In genomic region chr5:114897374-114897793, GRCm38 (mm10) we compare ENCODE assay signal across 8 mouse cellular contexts. TPM values are rescaled to one million over a fixed set of nuclear protein-coding genes. Genes with fewer than 3 reads are reported as not detected.
DNase-seq lines count a peak whose midpoint lies in the region; ATAC-seq and TF ChIP-seq lines count a peak whose summit lies in the region.

No protein-coding gene starts in this region.

- peak overlapping the region; percentile 52 for H3K4me3 ChIP-seq in liver, adult 2 months (ENCODE audit: insufficient read depth, low read depth, low read length)
- H3K4me3 ChIP-seq in embryonic facial prominence, embryonic 13.5 days: peak overlapping the region; percentile 18
- no peak overlapping the region for H3K4me3 ChIP-seq in hindbrain, embryonic 12.5 days
- H3K4me3 ChIP-seq in limb, embryonic 13.5 days: 0 out of 2 replicates have a peak overlapping the region, but pooled peaks have one; percentile 2
- no peak overlapping the region for H3K4me3 ChIP-seq in midbrain, postnatal 0 days (ENCODE audit: low read depth, low read length)

- peak; percentile 30 for DNase-seq in liver, adult 2 months (ENCODE audit: extremely low read depth, low read depth, low spot score)
- DNase-seq in liver: no peak
- DNase-seq in midbrain, postnatal 0 days (ENCODE audit: low spot score): no peak
- no peak for DNase-seq in embryo, embryonic 9.5 days (ENCODE audit: extremely low spot score)
- DNase-seq in cerebellum, adult 8-10 months: no peak

- ATAC-seq in embryonic facial prominence, embryonic 13.5 days (ENCODE audit: insufficient number of reproducible peaks, insufficient read depth, low FRiP score, low TSS enrichment, low read depth): no peak
- ATAC-seq in hindbrain, embryonic 12.5 days (ENCODE audit: low FRiP score): no peak
- ATAC-seq in limb, embryonic 13.5 days (ENCODE audit: low FRiP score, low read depth): no peak
- no peak for ATAC-seq in midbrain, postnatal 0 days (ENCODE audit: low FRiP score)

- no peaks in the 10 kb centered on the region for H3K36me3 ChIP-seq in liver, adult 2 months (ENCODE audit: control insufficient read depth, insufficient read depth, low read length)
- no peaks in the 10 kb centered on the region for H3K36me3 ChIP-seq in embryonic facial prominence, embryonic 13.5 days
- no peaks in the 10 kb centered on the region for H3K36me3 ChIP-seq in hindbrain, embryonic 12.5 days
- no peaks in the 10 kb centered on the region for H3K36me3 ChIP-seq in limb, embryonic 13.5 days
- no peaks in the 10 kb centered on the region for H3K36me3 ChIP-seq in midbrain, postnatal 0 days (ENCODE audit: insufficient read depth, low read length)

- no peaks in the 10 kb centered on the region for H3K79me2 ChIP-seq in liver, adult 2 months (ENCODE audit: control insufficient read depth, insufficient read depth, low read length)

- no peak for TF ChIP-seq CTCF in liver, adult 2 months (IDR thresholded peaks at IDR 0.05; ENCODE audit: low read depth, low read length)
- TF ChIP-seq CTCF in midbrain, postnatal 0 days (IDR thresholded peaks at IDR 0.05): no peak

- peak overlapping the region; percentile 76 for H3K27ac ChIP-seq in liver, adult 2 months (replicated peaks; ENCODE audit: insufficient read depth, low read depth, low read length)
- H3K27ac ChIP-seq in embryonic facial prominence, embryonic 13.5 days: no peak overlapping the region
- no peak overlapping the region for H3K27ac ChIP-seq in hindbrain, embryonic 12.5 days
- no peak overlapping the region for H3K27ac ChIP-seq in limb, embryonic 13.5 days
- H3K27ac ChIP-seq in midbrain, postnatal 0 days (ENCODE audit: low read depth, low read length): no peak overlapping the region

- no peaks in the 10 kb centered on the region for H3K9me3 ChIP-seq in embryonic facial prominence, embryonic 13.5 days
- no peaks in the 10 kb centered on the region for H3K9me3 ChIP-seq in hindbrain, embryonic 12.5 days (replicated peaks)
- no peaks in the 10 kb centered on the region for H3K9me3 ChIP-seq in limb, embryonic 13.5 days
- H3K9me3 ChIP-seq in midbrain, postnatal 0 days (ENCODE audit: low read length): no peaks in the 10 kb centered on the region

- no peaks in the 10 kb centered on the region for H3K4me1 ChIP-seq in liver, adult 2 months (ENCODE audit: control insufficient read depth, insufficient read depth, low read length)
- peaks cover 9% of the 10 kb centered on the region for H3K4me1 ChIP-seq in embryonic facial prominence, embryonic 13.5 days
- H3K4me1 ChIP-seq in hindbrain, embryonic 12.5 days: peaks cover 6% of the 10 kb centered on the region; the same call in 1 of the 2 replicates
- no peaks in the 10 kb centered on the region; the same call in none of the 2 replicates for H3K4me1 ChIP-seq in limb, embryonic 13.5 days
- H3K4me1 ChIP-seq in midbrain, postnatal 0 days (ENCODE audit: insufficient read depth, low read length): no peaks in the 10 kb centered on the region

- peak overlapping the region; percentile 65 for H3K9ac ChIP-seq in liver, adult 2 months (ENCODE audit: low read depth, low read length)
- H3K9ac ChIP-seq in embryonic facial prominence, embryonic 13.5 days: peak overlapping the region; percentile 61
- no peak overlapping the region for H3K9ac ChIP-seq in hindbrain, embryonic 12.5 days
- H3K9ac ChIP-seq in limb, embryonic 13.5 days: no peak overlapping the region
- no peak overlapping the region for H3K9ac ChIP-seq in midbrain, postnatal 0 days (replicated peaks; ENCODE audit: low read length, poor library complexity, severe bottlenecking)

- no peaks in the 10 kb centered on the region for H3K27me3 ChIP-seq in liver, adult 2 months (ENCODE audit: control insufficient read depth, insufficient read depth, low read length)
- no peaks in the 10 kb centered on the region for H3K27me3 ChIP-seq in embryonic facial prominence, embryonic 13.5 days
- no peaks in the 10 kb centered on the region for H3K27me3 ChIP-seq in hindbrain, embryonic 12.5 days
- H3K27me3 ChIP-seq in limb, embryonic 13.5 days: no peaks in the 10 kb centered on the region
- no peaks in the 10 kb centered on the region for H3K27me3 ChIP-seq in midbrain, postnatal 0 days (ENCODE audit: insufficient read depth, low read length)

- 27% methylated on average over 7 of the region's 7 CpGs for WGBS in liver, adult 2 months
- 9% methylated on average over 7 of the region's 7 CpGs for WGBS in embryonic facial prominence, embryonic 13.5 days
- 12% methylated on average over 7 of the region's 7 CpGs for WGBS in hindbrain, embryonic 12.5 days
- 13% methylated on average over 7 of the region's 7 CpGs for WGBS in limb, embryonic 13.5 days
- WGBS in midbrain, postnatal 0 days: 12% methylated on average over 7 of the region's 7 CpGs

- H3K4me2 ChIP-seq in embryonic facial prominence, embryonic 13.5 days: peak overlapping the region; percentile 47
- 0 out of 2 replicates have a peak overlapping the region, but pooled peaks have one; percentile 5 for H3K4me2 ChIP-seq in hindbrain, embryonic 12.5 days (replicated peaks)
- peak overlapping the region; percentile 28 for H3K4me2 ChIP-seq in limb, embryonic 13.5 days (replicated peaks)
- peak overlapping the region; percentile 28 for H3K4me2 ChIP-seq in midbrain, postnatal 0 days (ENCODE audit: low read depth, low read length, poor library complexity, severe bottlenecking)

- no peak for TF ChIP-seq POLR2A in liver, adult 2 months (IDR thresholded peaks at IDR 0.05; ENCODE audit: extremely low read depth, insufficient read depth, low read length)

RNA-seq across cellular contexts. Expression of gene Oasl2, which starts 0.6 kb away (rescaled TPM):
- total RNA-seq in liver, adult 2 months (2014; rRNA removed): 4.1 and 6.3 TPM in 2 replicates
- polyA plus RNA-seq in liver, adult 2 months (2012; rRNA removed): 1.5 and 4.2 TPM in 2 replicates
- 3.0 and 4.0 TPM in 2 replicates for polyA plus RNA-seq in embryonic facial prominence, embryonic 13.5 days (2015; fragmentation: Nextera tagmentation; extraction: Ambion mirVana)
- polyA plus RNA-seq in hindbrain, embryonic 12.5 days (2016; fragmentation: Nextera tagmentation; extraction: Ambion mirVana): 2.0 and 3.0 TPM in 2 replicates
- 1.3 and 2.3 TPM in 2 replicates for polyA plus RNA-seq in limb, embryonic 13.5 days (2015; fragmentation: Nextera tagmentation; extraction: Ambion mirVana)
- total RNA-seq in midbrain, postnatal 0 days (2014; rRNA removed): 1.8 and 6.3 TPM in 2 replicates
- 3.9 and 5.1 TPM in 2 replicates for polyA plus RNA-seq in midbrain, postnatal 0 days (2015; fragmentation: Nextera tagmentation; extraction: Ambion mirVana)

RNA-seq across cellular contexts. Expression of gene Oasl1, which starts 25.7 kb away (rescaled TPM):
- total RNA-seq in liver, adult 2 months (2014; rRNA removed): 5.8 and 6.6 TPM in 2 replicates
- 15.4 and 16.8 TPM in 2 replicates for polyA plus RNA-seq in liver, adult 2 months (2012; rRNA removed)
- polyA plus RNA-seq in embryonic facial prominence, embryonic 13.5 days (2015; fragmentation: Nextera tagmentation; extraction: Ambion mirVana): 0.48 and 0.56 TPM in 2 replicates
- polyA plus RNA-seq in hindbrain, embryonic 12.5 days (2016; fragmentation: Nextera tagmentation; extraction: Ambion mirVana): 0.13 and 0.17 TPM in 2 replicates
- 0.49 and 0.62 TPM in 2 replicates for polyA plus RNA-seq in limb, embryonic 13.5 days (2015; fragmentation: Nextera tagmentation; extraction: Ambion mirVana)
- total RNA-seq in midbrain, postnatal 0 days (2014; rRNA removed): 0.24 and 3.8 TPM in 2 replicates
- polyA plus RNA-seq in midbrain, postnatal 0 days (2015; fragmentation: Nextera tagmentation; extraction: Ambion mirVana): 0.32 and 0.79 TPM in 2 replicates

RNA-seq across cellular contexts. Expression of gene Gm9936, which starts 38.9 kb away (rescaled TPM):
- not detected in 2 replicates for total RNA-seq in liver, adult 2 months (2014; rRNA removed)
- not detected in 2 replicates for polyA plus RNA-seq in liver, adult 2 months (2012; rRNA removed)
- polyA plus RNA-seq in embryonic facial prominence, embryonic 13.5 days (2015; fragmentation: Nextera tagmentation; extraction: Ambion mirVana): 0.51 and 0.56 TPM in 2 replicates
- 0.56 and 0.76 TPM in 2 replicates for polyA plus RNA-seq in hindbrain, embryonic 12.5 days (2016; fragmentation: Nextera tagmentation; extraction: Ambion mirVana)
- polyA plus RNA-seq in limb, embryonic 13.5 days (2015; fragmentation: Nextera tagmentation; extraction: Ambion mirVana): 0.24 and 0.28 TPM in 2 replicates
- 5.8 and 6.7 TPM in 2 replicates for total RNA-seq in midbrain, postnatal 0 days (2014; rRNA removed)
- 3.1 and 3.3 TPM in 2 replicates for polyA plus RNA-seq in midbrain, postnatal 0 days (2015; fragmentation: Nextera tagmentation; extraction: Ambion mirVana)

RNA-seq across cellular contexts. Expression of gene 4930519G04Rik, which starts 43.9 kb away (rescaled TPM):
- not detected in 2 replicates for total RNA-seq in liver, adult 2 months (2014; rRNA removed)
- not detected in 2 replicates for polyA plus RNA-seq in liver, adult 2 months (2012; rRNA removed)
- polyA plus RNA-seq in embryonic facial prominence, embryonic 13.5 days (2015; fragmentation: Nextera tagmentation; extraction: Ambion mirVana): 0.45 TPM in 1 of 2 replicates, not detected in the other
- polyA plus RNA-seq in hindbrain, embryonic 12.5 days (2016; fragmentation: Nextera tagmentation; extraction: Ambion mirVana): not detected in 2 replicates
- polyA plus RNA-seq in limb, embryonic 13.5 days (2015; fragmentation: Nextera tagmentation; extraction: Ambion mirVana): not detected in 2 replicates
- not detected in 2 replicates for total RNA-seq in midbrain, postnatal 0 days (2014; rRNA removed)
- not detected in 2 replicates for polyA plus RNA-seq in midbrain, postnatal 0 days (2015; fragmentation: Nextera tagmentation; extraction: Ambion mirVana)

RNA-seq across cellular contexts. Expression of gene 2210016L21Rik, which starts 44.6 kb away (rescaled TPM):
- 3.0 and 5.2 TPM in 2 replicates for total RNA-seq in liver, adult 2 months (2014; rRNA removed)
- 5.2 and 6.1 TPM in 2 replicates for polyA plus RNA-seq in liver, adult 2 months (2012; rRNA removed)
- polyA plus RNA-seq in embryonic facial prominence, embryonic 13.5 days (2015; fragmentation: Nextera tagmentation; extraction: Ambion mirVana): 69.2 and 72.6 TPM in 2 replicates
- 66.7 and 72.0 TPM in 2 replicates for polyA plus RNA-seq in hindbrain, embryonic 12.5 days (2016; fragmentation: Nextera tagmentation; extraction: Ambion mirVana)
- polyA plus RNA-seq in limb, embryonic 13.5 days (2015; fragmentation: Nextera tagmentation; extraction: Ambion mirVana): 73.3 and 73.9 TPM in 2 replicates
- total RNA-seq in midbrain, postnatal 0 days (2014; rRNA removed): 62.9 and 71.3 TPM in 2 replicates
- 189 and 225 TPM in 2 replicates for polyA plus RNA-seq in midbrain, postnatal 0 days (2015; fragmentation: Nextera tagmentation; extraction: Ambion mirVana)

Comparison
In these comparisons a context has a peak if more than half of its experiments do, and no peak if none do; other contexts are left out.
1. H3K4me3 ChIP-seq: peak in liver, adult 2 months (single experiment), embryonic facial prominence, embryonic 13.5 days (single experiment) and limb, embryonic 13.5 days (single experiment); none in hindbrain, embryonic 12.5 days (single experiment) and midbrain, postnatal 0 days (single experiment).
2. H3K9ac ChIP-seq: peak in liver, adult 2 months (single experiment) and embryonic facial prominence, embryonic 13.5 days (single experiment); none in hindbrain, embryonic 12.5 days (single experiment), limb, embryonic 13.5 days (single experiment) and midbrain, postnatal 0 days (single experiment).
3. Peak in every context shown above with its lines, with median percentiles within 50 percentile points of each other: H3K4me2 ChIP-seq.